Mouse (Mus musculus): ENCODE results near the gene Gm42791.

The Gm42791 gene

GRCm38 (mm10) chr5:148952419-148952818, 42.5 kb downstream of the Gm42791 start:
- peak; percentile 40 for DNase-seq (ENCODE audit: low spot score)

GRCm38 (mm10) chr5:148951360-148951759, 43.6 kb downstream of the Gm42791 start:
- DNase-seq (ENCODE audit: low spot score) = no peak

- DNase-seq (ENCODE audit: low spot score) = no peak
Observed at GRCm38 (mm10) chr5:148950064-148950463, 44.9 kb downstream of the Gm42791 start.

GRCm38 (mm10) chr5:148948577-148948976, 46.4 kb downstream of the Gm42791 start:
- DNase-seq (ENCODE audit: low spot score) = no peak

- DNase-seq (ENCODE audit: low spot score) = no peak
Observed at GRCm38 (mm10) chr5:148947412-148947811, 47.5 kb downstream of the Gm42791 start.

GRCm38 (mm10) chr5:148946787-148947186, 48.2 kb downstream of the Gm42791 start:
- DNase-seq (ENCODE audit: low spot score) = no peak

- no peak for DNase-seq (ENCODE audit: low spot score)
Observed at GRCm38 (mm10) chr5:148945735-148946134, 49.2 kb downstream of the Gm42791 start.

GRCm38 (mm10) chr5:148944024-148944423, 50.9 kb downstream of the Gm42791 start:
- no peak for DNase-seq (ENCODE audit: low spot score)

- no peak for DNase-seq (ENCODE audit: low spot score)
Observed at GRCm38 (mm10) chr5:148943444-148943843, 51.5 kb downstream of the Gm42791 start.

- no peak for DNase-seq (ENCODE audit: low spot score)
Observed at GRCm38 (mm10) chr5:148942957-148943356, 52.0 kb downstream of the Gm42791 start.

GRCm38 (mm10) chr5:148942305-148942704, 52.6 kb downstream of the Gm42791 start:
- no peak for DNase-seq (ENCODE audit: low spot score)

GRCm38 (mm10) chr5:148941867-148942266, 53.1 kb downstream of the Gm42791 start:
- DNase-seq (ENCODE audit: low spot score) = no peak

GRCm38 (mm10) chr5:148939948-148940382, 55.0 kb downstream of the Gm42791 start:
- no peak for DNase-seq (ENCODE audit: low spot score)

GRCm38 (mm10) chr5:148936516-148936951, 58.4 kb downstream of the Gm42791 start:
- no peak for DNase-seq (ENCODE audit: low spot score)

- DNase-seq (ENCODE audit: low spot score) = no peak
Observed at GRCm38 (mm10) chr5:148935871-148936270, 59.1 kb downstream of the Gm42791 start.

- no peak for DNase-seq (ENCODE audit: low spot score)
Observed at GRCm38 (mm10) chr5:148935071-148935821, 59.7 kb downstream of the Gm42791 start.

- DNase-seq (ENCODE audit: low spot score) = no peak
Observed at GRCm38 (mm10) chr5:148934457-148934856, 60.5 kb downstream of the Gm42791 start.

GRCm38 (mm10) chr5:148933767-148934166, 61.2 kb downstream of the Gm42791 start:
- DNase-seq (ENCODE audit: low spot score) = no peak

GRCm38 (mm10) chr5:148931301-148931700, 63.6 kb downstream of the Gm42791 start:
- no peak for DNase-seq (ENCODE audit: low spot score)

GRCm38 (mm10) chr5:148929116-148929449, 65.9 kb downstream of the Gm42791 start, which contains the start of gene Katnal1:
Katnal1 (minus strand) TSS chr5:148929320.
- DNase-seq (ENCODE audit: low spot score) = no peak

GRCm38 (mm10) chr5:148928382-148929115, 66.4 kb downstream of the Gm42791 start:
- peak; percentile 92 for DNase-seq (ENCODE audit: low spot score)

- DNase-seq (ENCODE audit: low spot score) = no peak
Observed at GRCm38 (mm10) chr5:148927717-148928223, 67.2 kb downstream of the Gm42791 start.

- no peak for DNase-seq (ENCODE audit: low spot score)
Observed at GRCm38 (mm10) chr5:148924586-148924985, 70.4 kb downstream of the Gm42791 start.
